Mouse (Mus musculus) heart, adult 2 months (tissue): ENCODE data around the gene Ap1g2.

ENCODE experiments used
- EP300 ChIP-seq: fragments of 200-500 bp; IDR thresholded peaks from 2 replicates; pipeline ENCODE4 v1.6.1; 2011; ENCODE audit warnings: low read depth, low read length, control low read depth; ENCODE audit not compliant: insufficient read depth
- POLR2A ChIP-seq: fragments of 200-500 bp; IDR thresholded peaks from 2 replicates; pipeline ENCODE4 v1.6.1; 2011; ENCODE audit warnings: mild to moderate bottlenecking, low read depth, low read length, control low read depth; ENCODE audit not compliant: insufficient read depth

DNA sequence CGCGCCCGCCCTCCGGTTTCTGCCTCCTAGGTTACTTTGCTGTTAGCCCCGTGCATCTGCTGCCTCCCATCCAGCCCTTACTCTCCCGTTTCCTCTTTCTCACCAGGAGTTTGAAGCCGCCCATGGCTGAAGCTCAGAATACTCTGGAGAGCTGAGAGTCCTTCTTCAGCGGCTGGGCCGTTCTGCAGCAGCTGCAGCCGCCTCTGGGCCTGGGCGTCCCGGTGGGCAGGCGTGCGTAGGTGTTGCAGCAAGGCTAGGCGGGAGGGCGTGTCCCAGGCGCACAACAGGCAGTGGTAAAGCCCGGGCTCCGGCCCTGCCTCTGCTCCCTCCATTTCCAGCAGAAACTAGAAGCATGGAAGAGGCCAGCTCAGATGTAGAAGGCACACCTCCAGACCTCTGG is 34.6 kb downstream of the Ap1g2 start:
- TF ChIP-seq EP300 (no peak), POLR2A (no peak)
